Mouse (Mus musculus) lung, embryonic 14.5 days (tissue): ENCODE results near the gene Sec14l3. TPM values are rescaled to one million over a fixed set of nuclear protein-coding genes. Genes with fewer than 3 reads are reported as not detected.

Source experiments
- ATAC-seq: fragments of 200-750 bp; cut with Nextera tagmentation; 2 replicates; pipeline ENCODE4 v1.8.0; 2017; ENCODE audit warnings: mild to moderate bottlenecking, moderate TSS enrichment, moderate library complexity; ENCODE audit not compliant: insufficient read depth
- DNase-seq: peaks from one replicate; pipeline ENCODE4 v3.0.0-alpha.2; 2015
- H3K27ac ChIP-seq: fragments of 300-500 bp; sonication (generic); 2 replicates; pipeline ENCODE4 v1.5.1; 2014; ENCODE audit warnings: low read depth, mild to moderate bottlenecking, moderate library complexity
- H3K27me3 ChIP-seq: fragments of 300-500 bp; sonication (generic); 2 replicates; pipeline ENCODE4 v1.6.1; 2014; ENCODE audit warnings: low read length, control low read depth; ENCODE audit not compliant: insufficient read depth
- H3K36me3 ChIP-seq: fragments of 300-500 bp; sonication (generic); 2 replicates; pipeline ENCODE4 v1.6.1; 2014; ENCODE audit warnings: control low read depth; ENCODE audit not compliant: insufficient read depth
- H3K4me1 ChIP-seq: fragments of 300-500 bp; sonication (generic); 2 replicates; pipeline ENCODE4 v1.6.1; 2014; ENCODE audit warnings: antibody characterized with exemption, control low read depth; ENCODE audit not compliant: insufficient read depth
- H3K4me2 ChIP-seq: fragments of 300-500 bp; sonication (generic); 2 replicates; pipeline ENCODE4 v1.6.1; 2014; ENCODE audit warnings: mild to moderate bottlenecking
- H3K4me3 ChIP-seq: fragments of 300-500 bp; sonication (generic); 2 replicates; pipeline ENCODE4 v1.5.1; 2014; ENCODE audit warnings: low read depth, low read length
- H3K9ac ChIP-seq: fragments of 300-500 bp; sonication (generic); 2 replicates; pipeline ENCODE4 v1.6.1; 2014
- H3K9me3 ChIP-seq: fragments of 300-500 bp; sonication (generic); 2 replicates; pipeline ENCODE4 v1.6.1; 2016; ENCODE audit warnings: low read depth, low read length, control low read depth
- CTCF ChIP-seq: IDR thresholded peaks from 2 replicates; pipeline ENCODE4 v1.5.1; 2016; ENCODE audit warnings: antibody characterized with exemption, low read depth
- WGBS: fragments of 180-500 bp; shearing (Covaris S2); extraction: QIAGEN DNeasy Blood & Tissue Kit; methylation state at CpG from one replicate; pipeline ENCODE4 v1.1.7; 2014; 5-methylcytosine and 5-hydroxymethylcytosine counted together
- polyA plus RNA-seq: library from polyadenylated mRNA; unstranded; fragments of >200 nt; fragmentation: Nextera tagmentation; extraction: Ambion mirVana; gene quantifications from 2 replicates; pipeline ENCODE4 v1.2.1, GENCODE M21; 2014

Sec14l3 gene
- polyA plus RNA-seq, 1 experiment from 2014 or later = 1.2 TPM

GRCm38 (mm10) chr11:4118081-4118921 lies 53.7 kb downstream of the Sec14l3 start:
- Histone ChIP-seq H3K27me3 (peaks cover 14% of the 10 kb centered on the region), H3K9me3 (no peaks in the 10 kb centered on the region), H3K4me3 (peak overlapping the region; percentile 49), H3K9ac (peak overlapping the region; percentile 66), H3K27ac (no peak overlapping the region), H3K4me2 (peak overlapping the region; percentile 97), H3K36me3 (no peaks in the 10 kb centered on the region), H3K4me1 (peaks cover 3% of the 10 kb centered on the region; the same call in 1 of the 2 replicates)
- peak; percentile 25 for ATAC-seq
- 3% methylated on average over 41 of the region's 41 CpGs for WGBS
- TF ChIP-seq CTCF = no peak
- DNase-seq = peak; percentile 84

GRCm38 (mm10) chr11:4119635-4120034 lies 55.0 kb downstream of the Sec14l3 start:
- H3K36me3 ChIP-seq = no peaks in the 10 kb centered on the region
- no peak overlapping the region for H3K4me2 ChIP-seq
- DNase-seq (peak; percentile 67), ATAC-seq (peak; percentile 44; the same call in 1 of the 2 replicates)
- H3K4me3 ChIP-seq = no peak overlapping the region
- no peak for TF ChIP-seq CTCF
- peaks cover 3% of the 10 kb centered on the region; the same call in 1 of the 2 replicates for H3K4me1 ChIP-seq
- H3K9ac ChIP-seq = no peak overlapping the region
- H3K9me3 ChIP-seq = no peaks in the 10 kb centered on the region
- no peak overlapping the region for H3K27ac ChIP-seq
- peaks cover 14% of the 10 kb centered on the region for H3K27me3 ChIP-seq
- 40% methylated on average over 5 of the region's 5 CpGs for WGBS

GRCm38 (mm10) chr11:4121691-4122090 lies 57.0 kb downstream of the Sec14l3 start:
- Histone ChIP-seq H3K27ac (no peak overlapping the region), H3K4me3 (no peak overlapping the region), H3K36me3 (no peaks in the 10 kb centered on the region), H3K4me2 (no peak overlapping the region), H3K4me1 (peaks cover 3% of the 10 kb centered on the region; the same call in 1 of the 2 replicates), H3K9me3 (no peaks in the 10 kb centered on the region), H3K9ac (no peak overlapping the region), H3K27me3 (peaks cover 14% of the 10 kb centered on the region)
- TF ChIP-seq CTCF = no peak
- WGBS = 61% methylated on average over 3 of the region's 3 CpGs
- no peak for ATAC-seq
- DNase-seq = no peak

- WGBS = 56% methylated on average over 5 of the region's 5 CpGs
- no peaks in the 10 kb centered on the region for H3K9me3 ChIP-seq
- TF ChIP-seq CTCF = no peak
- no peak overlapping the region for H3K4me3 ChIP-seq
- DNase-seq (no peak), ATAC-seq (no peak)
- H3K4me2 ChIP-seq = no peak overlapping the region
- no peaks in the 10 kb centered on the region for H3K36me3 ChIP-seq
- H3K9ac ChIP-seq = no peak overlapping the region
- peaks cover 14% of the 10 kb centered on the region for H3K27me3 ChIP-seq
- H3K4me1 ChIP-seq = peaks cover 3% of the 10 kb centered on the region; the same call in 1 of the 2 replicates
- no peak overlapping the region for H3K27ac ChIP-seq
Measured at GRCm38 (mm10) chr11:4122226-4122625, 57.6 kb downstream of the Sec14l3 start.

- TF ChIP-seq CTCF = no peak
- Histone ChIP-seq H3K27ac (no peak within 1 kb of the TSS), H3K4me1 (peaks cover 3% of the 10 kb centered on the region; the same call in 1 of the 2 replicates), H3K27me3 (peaks cover 9% of the 10 kb centered on the region), H3K36me3 (no peaks in the 10 kb centered on the region), H3K9ac (no peak within 1 kb of the TSS), H3K4me3 (no peak within 1 kb of the TSS), H3K4me2 (no peak within 1 kb of the TSS), H3K9me3 (no peaks in the 10 kb centered on the region)
- DNase-seq = no peak
- WGBS = 66% methylated on average over 10 of the region's 10 CpGs
- no peak; the same call in 1 of the 2 replicates for ATAC-seq
Measured at GRCm38 (mm10) chr11:4122742-4123579, 58.3 kb downstream of the Sec14l3 start, which contains the start of gene Sec14l2. Gene Sec14l2, minus strand, starts transcription at chr11:4123415.

GRCm38 (mm10) chr11:4123922-4124321 lies 59.3 kb downstream of the Sec14l3 start:
- 60% methylated on average over 5 of the region's 5 CpGs for WGBS

More at GRCm38 (mm10) chr11:4123922-4124321, 59.3 kb downstream of the Sec14l3 start:
- Histone ChIP-seq H3K4me3 (no peak overlapping the region), H3K9ac (no peak overlapping the region), H3K9me3 (no peaks in the 10 kb centered on the region), H3K27ac (no peak overlapping the region), H3K27me3 (peaks cover 3% of the 10 kb centered on the region; the same call in 1 of the 2 replicates), H3K4me2 (no peak overlapping the region), H3K4me1 (no peaks in the 10 kb centered on the region; the same call in 1 of the 2 replicates), H3K36me3 (no peaks in the 10 kb centered on the region)
- peak; percentile 73 for TF ChIP-seq CTCF
- ATAC-seq = no peak
- DNase-seq = peak; percentile 56
